Mouse (Mus musculus) ES-Bruce4 (cell line): ENCODE measurements around the gene Gpha2. TPM values are rescaled to one million over a fixed set of nuclear protein-coding genes. Genes with fewer than 3 reads are reported as not detected.

Source experiments
- H3K27ac ChIP-seq: 2 replicates; pipeline ENCODE4 v1.5.1; 2012; ENCODE audit warnings: low read length, inconsistent platforms; ENCODE audit not compliant: insufficient read depth
- H3K27me3 ChIP-seq: 2 replicates; pipeline ENCODE4 v1.6.1; 2012; ENCODE audit warnings: mild to moderate bottlenecking, low read length, inconsistent platforms; ENCODE audit not compliant: control insufficient read depth, poor library complexity, insufficient read depth, severe bottlenecking
- H3K36me3 ChIP-seq: 2 replicates; pipeline ENCODE4 v1.6.1; 2012; ENCODE audit warnings: inconsistent platforms, mild to moderate bottlenecking, low read length, moderate library complexity; ENCODE audit not compliant: control insufficient read depth, poor library complexity, insufficient read depth, severe bottlenecking
- H3K4me1 ChIP-seq: one replicate; pipeline ENCODE4 v1.8.1; 2011; ENCODE audit warnings: low read length; ENCODE audit not compliant: control insufficient read depth, insufficient read depth
- H3K4me3 ChIP-seq: 2 replicates; pipeline ENCODE4 v1.5.1; 2011; ENCODE audit warnings: low read depth, mild to moderate bottlenecking, low read length
- H3K9ac ChIP-seq: 2 replicates; pipeline ENCODE4 v1.6.1; 2012; ENCODE audit warnings: low read depth, mild to moderate bottlenecking, inconsistent platforms; ENCODE audit not compliant: poor library complexity, severe bottlenecking
- H3K9me3 ChIP-seq: replicated peaks from 2 replicates; pipeline ENCODE4 v1.6.1; 2012; ENCODE audit warnings: mild to moderate bottlenecking, low read length, inconsistent platforms; ENCODE audit not compliant: control insufficient read depth, poor library complexity, insufficient read depth, severe bottlenecking
- CTCF ChIP-seq: IDR thresholded peaks from one replicate; pipeline ENCODE4 v1.8.1; 2011; ENCODE audit warnings: low read depth, low read length
- EP300 ChIP-seq: IDR thresholded peaks from 2 replicates; pipeline ENCODE4 v1.6.1; 2011; ENCODE audit warnings: low read depth, low read length; ENCODE audit not compliant: insufficient read depth
- POLR2A ChIP-seq: IDR thresholded peaks from one replicate; pipeline ENCODE4 v1.8.1; 2011; ENCODE audit warnings: low read length; ENCODE audit not compliant: insufficient read depth
- polyA plus RNA-seq: library from polyadenylated mRNA; stranded (reverse); fragments of >200 nt; gene quantifications from 2 replicates; pipeline ENCODE4 v1.2.4, GENCODE M21; 2011; ENCODE audit warnings: low read depth; ENCODE audit not compliant: missing spikeins, insufficient read depth, insufficient read length

The Gpha2 gene
- polyA plus RNA-seq, 1 experiment: 1.0 TPM

DNA sequence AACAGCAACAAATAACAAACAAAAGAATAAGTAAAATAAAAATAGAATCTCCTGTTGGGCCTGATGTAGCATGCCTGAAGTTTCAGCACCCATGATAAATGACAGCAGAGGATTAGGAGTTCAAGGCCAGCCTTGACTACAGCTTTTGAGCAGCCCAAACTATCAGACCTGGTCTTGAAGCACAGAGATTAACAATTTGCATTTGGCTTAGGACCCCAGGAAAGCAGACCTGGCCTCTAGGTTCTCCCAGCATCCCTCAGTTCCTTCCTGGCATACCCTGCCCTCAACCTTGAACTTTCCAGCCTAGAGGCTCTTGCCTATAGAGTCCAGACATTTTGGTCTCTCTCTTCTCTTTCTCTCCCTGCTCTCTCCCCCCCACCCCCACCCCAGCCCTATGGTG lies 12.6 kb downstream of the Gpha2 start:
- H3K9ac ChIP-seq: no peak overlapping the region
- H3K4me1 ChIP-seq: peaks cover 5% of the 10 kb centered on the region
- TF ChIP-seq POLR2A (no peak), EP300 (no peak), CTCF (no peak)
- H3K27me3 ChIP-seq: no peaks in the 10 kb centered on the region
- no peaks in the 10 kb centered on the region for H3K9me3 ChIP-seq
- H3K36me3 ChIP-seq: no peaks in the 10 kb centered on the region
- peak overlapping the region; percentile 90 for H3K27ac ChIP-seq
- no peak overlapping the region for H3K4me3 ChIP-seq

DNA sequence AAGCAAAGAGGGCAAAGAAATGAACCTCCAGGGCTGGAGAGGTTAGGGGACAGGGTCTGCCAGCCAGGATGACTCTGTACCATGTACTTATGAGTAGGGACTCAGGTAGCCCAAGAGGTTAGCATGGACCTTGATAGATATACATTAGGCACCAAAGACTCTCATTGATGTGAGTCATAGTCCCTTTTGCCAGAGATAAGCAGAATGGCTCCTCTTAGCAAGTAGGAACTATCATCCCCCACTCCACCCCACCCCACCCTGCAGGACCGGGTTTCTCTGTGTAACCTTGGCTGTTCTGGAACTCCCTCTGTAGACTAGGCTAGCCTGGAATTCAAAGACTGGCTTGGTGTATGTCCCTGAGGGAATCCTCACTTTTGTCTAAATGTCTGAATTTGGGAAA lies 14.0 kb downstream of the Gpha2 start:
- TF ChIP-seq CTCF (no peak), EP300 (no peak), POLR2A (no peak)
- Histone ChIP-seq H3K4me3 (no peak overlapping the region), H3K27me3 (no peaks in the 10 kb centered on the region), H3K27ac (peak overlapping the region; percentile 90), H3K9ac (no peak overlapping the region), H3K9me3 (no peaks in the 10 kb centered on the region), H3K4me1 (peaks cover 5% of the 10 kb centered on the region), H3K36me3 (no peaks in the 10 kb centered on the region; the same call in 1 of the 2 replicates)

DNA sequence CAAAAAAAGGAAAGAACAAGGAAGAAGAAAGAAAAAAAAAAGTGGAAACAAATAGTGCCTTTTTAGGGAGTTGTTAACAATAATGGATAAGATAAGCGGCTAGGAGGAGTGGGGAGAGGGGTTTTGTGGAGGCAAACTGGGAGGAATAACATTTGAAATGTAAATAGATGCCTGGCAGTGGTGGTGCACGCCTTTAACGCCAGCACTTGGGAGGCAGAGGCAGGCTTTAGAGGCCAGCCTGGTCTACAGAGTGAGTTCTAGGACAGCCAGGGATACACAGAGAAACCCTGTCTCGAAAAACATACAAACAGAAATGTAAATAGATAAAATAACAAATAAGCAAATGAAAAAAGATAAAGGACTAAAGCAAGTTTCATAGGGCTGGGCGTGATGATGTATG lies 14.5 kb downstream of the Gpha2 start:
- H3K9ac ChIP-seq: peak overlapping the region; percentile 53
- H3K9me3 ChIP-seq: no peaks in the 10 kb centered on the region
- TF ChIP-seq EP300 (no peak), POLR2A (no peak), CTCF (no peak)
- H3K27ac ChIP-seq: peak overlapping the region; percentile 90
- peaks cover 5% of the 10 kb centered on the region for H3K4me1 ChIP-seq
- no peaks in the 10 kb centered on the region; the same call in 1 of the 2 replicates for H3K36me3 ChIP-seq
- H3K27me3 ChIP-seq: no peaks in the 10 kb centered on the region
- 0 out of 2 replicates have a peak overlapping the region, but pooled peaks have one; percentile 21 for H3K4me3 ChIP-seq

DNA sequence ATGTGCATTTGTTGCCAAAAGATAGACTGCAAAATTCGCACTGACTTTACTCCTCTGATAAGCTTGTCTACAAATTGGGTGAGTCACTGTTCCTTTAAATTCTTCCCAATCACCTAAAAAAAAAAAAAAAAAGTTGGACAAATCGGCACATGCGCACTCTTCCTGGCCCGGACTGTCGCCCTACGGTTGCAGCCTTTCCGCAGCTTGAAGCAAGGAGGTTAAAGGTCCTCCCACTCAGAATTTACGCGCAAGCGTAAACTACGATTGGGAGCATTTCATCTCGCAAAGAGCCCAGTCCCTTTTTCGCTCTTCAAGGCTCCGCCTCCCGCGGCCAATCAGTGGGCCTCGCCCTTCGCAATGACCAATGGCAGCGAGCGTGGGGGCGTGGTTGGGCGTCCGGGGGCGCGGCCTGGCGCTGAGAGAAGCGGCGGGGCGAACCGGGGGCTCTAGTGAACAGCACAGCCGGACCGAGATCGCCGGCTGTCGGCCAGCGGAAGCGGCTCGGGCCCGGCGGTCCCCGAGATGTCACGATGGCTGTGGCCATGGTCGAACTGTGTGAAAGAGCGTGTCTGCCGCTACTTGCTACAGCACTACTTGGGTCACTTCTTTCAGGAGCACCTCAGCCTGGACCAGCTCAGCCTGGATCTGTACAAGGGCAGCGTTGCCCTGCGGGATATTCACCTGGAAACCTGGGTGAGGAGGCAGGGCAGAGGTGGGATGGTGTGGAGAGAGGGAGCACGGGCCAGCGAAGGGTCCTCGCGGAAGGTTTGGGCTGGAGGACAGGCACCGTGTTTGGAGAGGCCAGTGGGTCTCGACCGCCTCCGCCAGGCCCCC lies 15.3 kb downstream of the Gpha2 start, which contains the start of gene Atg2a:
Atg2a (plus strand) TSS at position 395 of the 834 bp plus-strand sequence.
- peak within 1 kb of the TSS; percentile 54 for H3K9ac ChIP-seq
- H3K36me3 ChIP-seq: no peaks in the 10 kb centered on the region; the same call in 1 of the 2 replicates
- peaks cover 5% of the 10 kb centered on the region for H3K4me1 ChIP-seq
- no peaks in the 10 kb centered on the region for H3K9me3 ChIP-seq
- H3K4me3 ChIP-seq: peak within 1 kb of the TSS; percentile 81
- peak within 1 kb of the TSS; percentile 90 for H3K27ac ChIP-seq
- no peak for TF ChIP-seq EP300
- TF ChIP-seq CTCF: no peak
- TF ChIP-seq POLR2A: no peak
- H3K27me3 ChIP-seq: no peaks in the 10 kb centered on the region

DNA sequence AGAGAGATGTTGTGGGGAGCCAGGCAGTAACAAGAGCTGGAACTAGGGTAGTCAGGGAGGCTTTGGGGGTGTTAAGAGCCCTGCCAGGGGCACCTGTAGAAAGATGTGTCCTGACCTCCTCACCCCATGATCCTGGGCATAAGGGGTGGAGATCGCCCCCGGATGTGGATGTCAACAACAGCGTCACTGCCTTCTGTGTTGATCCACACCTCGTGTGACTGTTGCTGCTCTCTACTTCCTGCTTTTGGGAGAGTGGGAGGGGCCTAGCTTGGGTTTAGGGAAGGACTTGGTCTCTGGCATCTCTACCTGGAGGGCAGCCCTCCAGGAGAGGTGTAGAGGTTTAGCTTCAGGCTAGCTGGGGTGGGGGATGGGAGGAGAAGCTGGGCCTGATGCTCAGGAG lies 16.1 kb downstream of the Gpha2 start:
- peak overlapping the region; percentile 1; the same call in 1 of the 2 replicates for H3K27ac ChIP-seq
- H3K4me1 ChIP-seq: peaks cover 5% of the 10 kb centered on the region
- H3K36me3 ChIP-seq: peaks cover 4% of the 10 kb centered on the region; the same call in 1 of the 2 replicates

DNA sequence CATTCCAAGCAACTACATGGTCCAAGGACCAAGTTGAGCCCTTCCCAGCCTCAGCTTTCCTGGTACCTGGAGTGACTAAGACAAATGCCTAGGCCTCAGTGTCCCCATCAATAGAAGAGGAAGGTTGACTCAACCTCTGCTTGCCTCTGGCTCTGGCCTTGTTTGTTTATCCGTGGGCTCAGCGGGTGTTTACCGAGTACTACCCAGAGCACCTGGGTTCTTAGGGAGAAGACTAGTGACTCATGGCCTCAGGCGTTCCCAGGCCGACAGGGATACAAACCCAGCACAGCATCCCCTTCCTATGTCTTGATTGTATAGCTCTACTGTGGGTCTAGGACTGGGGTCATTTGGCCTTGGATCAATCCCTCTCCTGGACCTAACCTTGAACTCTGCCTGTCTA lies 17.0 kb downstream of the Gpha2 start:
- Histone ChIP-seq H3K9ac (no peak overlapping the region), H3K27me3 (no peaks in the 10 kb centered on the region), H3K4me1 (peaks cover 5% of the 10 kb centered on the region), H3K36me3 (peaks cover 4% of the 10 kb centered on the region; the same call in 1 of the 2 replicates), H3K9me3 (no peaks in the 10 kb centered on the region), H3K27ac (no peak overlapping the region), H3K4me3 (no peak overlapping the region)
- no peak for TF ChIP-seq POLR2A
- no peak for TF ChIP-seq EP300
- no peak for TF ChIP-seq CTCF

More for the DNA sequence above, 16.1 kb downstream of the Gpha2 start:
- H3K4me3 ChIP-seq: peak overlapping the region; percentile 81
- no peaks in the 10 kb centered on the region for H3K27me3 ChIP-seq
- peak overlapping the region; percentile 54 for H3K9ac ChIP-seq
- no peaks in the 10 kb centered on the region for H3K9me3 ChIP-seq
- no peak for TF ChIP-seq CTCF
- no peak for TF ChIP-seq EP300
- no peak for TF ChIP-seq POLR2A
